In the genomic region with DNA sequence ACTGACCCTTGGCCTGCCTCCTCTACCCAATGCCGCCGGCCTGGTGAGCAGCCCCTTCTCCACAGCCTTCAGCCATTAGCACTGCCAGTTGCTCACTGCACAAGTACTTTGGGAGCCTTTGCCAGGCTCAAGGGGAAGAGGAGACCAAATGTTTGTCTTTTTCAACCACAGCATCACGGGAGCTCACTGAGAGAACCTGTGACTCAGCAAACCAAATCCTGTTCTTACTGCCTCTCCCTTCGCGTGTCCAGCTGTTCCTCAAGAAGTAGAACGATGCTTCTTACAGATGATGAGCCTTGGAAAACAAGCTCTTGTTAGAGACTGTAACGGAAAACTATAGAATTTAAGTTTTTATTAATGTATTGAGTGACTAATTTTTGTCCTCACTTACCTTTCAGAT, we compare ENCODE assay signal across 15 mouse cellular contexts.
"Had no signal": no experiment of that assay in that cellular context is flagged by ENCODE, and none has a peak within 500 bp of the region (broad histone marks: within the 10 kb centered on the region; RNA-seq: fewer than 3 reads in every experiment).

No protein-coding gene starts in this region.

- H3K4me3 ChIP-seq: lung, embryonic 15.5 days; midbrain, embryonic 13.5 days; midbrain, embryonic 15.5 days; neural tube, embryonic 12.5 days had no signal

- DNase-seq: liver, postnatal 0 days; lung, adult 2 months; lung, postnatal 14 days; lung, postnatal 36 days; right cerebral cortex, postnatal 14 days; thymus, adult 18-20 months; thymus, postnatal 14 days; thymus, postnatal 36 days had no signal

- H3K4me2 ChIP-seq: lung, embryonic 15.5 days; midbrain, embryonic 11.5 days; midbrain, embryonic 13.5 days; midbrain, embryonic 15.5 days; neural tube, embryonic 12.5 days had no signal

- H3K9ac ChIP-seq: liver, postnatal 0 days; lung, embryonic 15.5 days; midbrain, embryonic 13.5 days; midbrain, embryonic 15.5 days; neural tube, embryonic 12.5 days had no signal

- H3K4me1 ChIP-seq: lung, embryonic 15.5 days; midbrain, embryonic 13.5 days; midbrain, embryonic 15.5 days; neural tube, embryonic 12.5 days had no signal

- H3K27ac ChIP-seq: lung, embryonic 15.5 days; macrophage; midbrain, embryonic 13.5 days; midbrain, embryonic 15.5 days; neural tube, embryonic 12.5 days had no signal

- H3K27me3 ChIP-seq: lung, embryonic 15.5 days; midbrain, embryonic 13.5 days; midbrain, embryonic 15.5 days; neural tube, embryonic 12.5 days had no signal

- H3K9me3 ChIP-seq: lung, embryonic 15.5 days; midbrain, embryonic 13.5 days; midbrain, embryonic 15.5 days; neural tube, embryonic 12.5 days had no signal

- ATAC-seq: liver, postnatal 0 days; lung, postnatal 0 days; midbrain, embryonic 13.5 days; midbrain, embryonic 15.5 days had no signal
